Mouse (Mus musculus): ENCODE data around the gene Galnt16.

- TF ChIP-seq TAL1 (conservative IDR thresholded peaks at IDR 0.05; ENCODE audit: low read depth, low read length) (no peak), GATA1 (IDR thresholded peaks at IDR 0.05; ENCODE audit: borderline replicate concordance, low read length) (no peak), CTCF (IDR thresholded peaks at IDR 0.05; ENCODE audit: low read depth, low read length) (no peak), POLR2AphosphoS5 (IDR thresholded peaks at IDR 0.05; ENCODE audit: insufficient replicate concordance, low read depth, low read length) (no peak)
Measured at GRCm38 (mm10) chr12:80479986-80480385, 38.1 kb upstream of the Galnt16 start.

Measured in G1E (cell line).